Mouse (Mus musculus) olfactory bulb, adult 2 months (tissue): ENCODE results near the gene Nexn. TPM values are rescaled to one million over a fixed set of nuclear protein-coding genes. Genes with fewer than 3 reads are reported as not detected.

Experiments used
- H3K27ac ChIP-seq: fragments of 200-500 bp; 2 replicates; pipeline ENCODE4 v1.5.1; 2012; ENCODE audit warnings: low read depth, low read length; ENCODE audit not compliant: insufficient read depth
- H3K4me1 ChIP-seq: fragments of 200-500 bp; 2 replicates; pipeline ENCODE4 v1.6.1; 2012; ENCODE audit warnings: low read length; ENCODE audit not compliant: control insufficient read depth, insufficient read depth
- H3K4me3 ChIP-seq: fragments of 200-500 bp; 2 replicates; pipeline ENCODE4 v1.5.1; 2012; ENCODE audit warnings: mild to moderate bottlenecking, low read depth, low read length, moderate library complexity; ENCODE audit not compliant: insufficient read depth
- CTCF ChIP-seq: fragments of 200-500 bp; IDR thresholded peaks from 2 replicates; pipeline ENCODE4 v1.5.1; 2012; ENCODE audit warnings: low read depth, mild to moderate bottlenecking, low read length, moderate library complexity; ENCODE audit not compliant: insufficient read depth
- POLR2A ChIP-seq: fragments of 200-500 bp; IDR thresholded peaks from 2 replicates; pipeline ENCODE4 v1.6.1; 2012; ENCODE audit warnings: mild to moderate bottlenecking, low read depth, low read length, moderate library complexity; ENCODE audit not compliant: insufficient read depth
- WGBS: fragments of 180-500 bp; shearing (Covaris S2); methylation state at CpG from one replicate; pipeline ENCODE4 v1.1.7; 2018; 5-methylcytosine and 5-hydroxymethylcytosine counted together
- polyA plus RNA-seq: library from polyadenylated mRNA; stranded (reverse); fragments of >200 nt; gene quantifications from 2 replicates; pipeline ENCODE4 v1.2.4, GENCODE M21; 2012; ENCODE audit warnings: low replicate concordance; ENCODE audit not compliant: missing spikeins, insufficient read depth, insufficient read length

The Nexn gene
- polyA plus RNA-seq, 1 experiment, result not detected

GRCm38 (mm10) chr3:152250487-152250886 is 15.7 kb downstream of the Nexn start:
- no peaks in the 10 kb centered on the region for H3K4me1 ChIP-seq
- WGBS, result 93% methylated on average over 1 of the region's 1 CpGs
- TF ChIP-seq POLR2A (no peak), CTCF (no peak)
- H3K4me3 ChIP-seq, result no peak overlapping the region
- no peak overlapping the region for H3K27ac ChIP-seq

- 89% methylated on average over 12 of the region's 12 CpGs for WGBS
- TF ChIP-seq POLR2A (no peak), CTCF (no peak)
- Histone ChIP-seq H3K4me1 (no peaks in the 10 kb centered on the region), H3K4me3 (no peak overlapping the region), H3K27ac (no peak overlapping the region)
These were observed 18.4 kb downstream of the Nexn start for GRCm38 (mm10) chr3:152247708-152248107.

- H3K4me1 ChIP-seq, result no peaks in the 10 kb centered on the region
- H3K4me3 ChIP-seq, result no peak overlapping the region
- 79% methylated on average over 5 of the region's 5 CpGs for WGBS
- no peak overlapping the region for H3K27ac ChIP-seq
- no peak for TF ChIP-seq CTCF
- no peak for TF ChIP-seq POLR2A
These were observed 20.8 kb downstream of the Nexn start for GRCm38 (mm10) chr3:152245273-152245910.

- Histone ChIP-seq H3K4me3 (no peak overlapping the region), H3K4me1 (no peaks in the 10 kb centered on the region), H3K27ac (no peak overlapping the region)
- 81% methylated on average over 4 of the region's 4 CpGs for WGBS
- no peak for TF ChIP-seq CTCF
- TF ChIP-seq POLR2A, result no peak
These were observed 22.8 kb downstream of the Nexn start for GRCm38 (mm10) chr3:152243304-152243703.

GRCm38 (mm10) chr3:152241098-152241497 is 25.1 kb downstream of the Nexn start:
- H3K4me3 ChIP-seq, result no peak overlapping the region
- no peaks in the 10 kb centered on the region for H3K4me1 ChIP-seq
- WGBS, result 92% methylated on average over 3 of the region's 3 CpGs
- no peak overlapping the region for H3K27ac ChIP-seq
- no peak for TF ChIP-seq POLR2A
- no peak for TF ChIP-seq CTCF

GRCm38 (mm10) chr3:152239592-152239991 is 26.6 kb downstream of the Nexn start:
- TF ChIP-seq CTCF, result no peak
- no peak for TF ChIP-seq POLR2A
- Histone ChIP-seq H3K4me3 (no peak overlapping the region), H3K27ac (no peak overlapping the region), H3K4me1 (no peaks in the 10 kb centered on the region)
- 100% methylated on average over 1 of the region's 1 CpGs for WGBS

GRCm38 (mm10) chr3:152238836-152239235 is 27.3 kb downstream of the Nexn start:
- 47% methylated on average over 2 of the region's 2 CpGs for WGBS
- Histone ChIP-seq H3K4me1 (no peaks in the 10 kb centered on the region), H3K27ac (no peak overlapping the region), H3K4me3 (no peak overlapping the region)
- TF ChIP-seq CTCF, result no peak
- TF ChIP-seq POLR2A, result no peak

- Histone ChIP-seq H3K4me3 (no peak overlapping the region), H3K27ac (no peak overlapping the region), H3K4me1 (no peaks in the 10 kb centered on the region)
- WGBS, result 97% methylated on average over 1 of the region's 1 CpGs
- no peak for TF ChIP-seq CTCF
- TF ChIP-seq POLR2A, result no peak
These were observed 30.3 kb downstream of the Nexn start for GRCm38 (mm10) chr3:152235805-152236204.

GRCm38 (mm10) chr3:152235238-152235637 is 30.9 kb downstream of the Nexn start:
- Histone ChIP-seq H3K27ac (no peak overlapping the region), H3K4me1 (no peaks in the 10 kb centered on the region), H3K4me3 (no peak overlapping the region)
- TF ChIP-seq CTCF (no peak), POLR2A (no peak)
- WGBS, result 98% methylated on average over 1 of the region's 1 CpGs
